Mouse (Mus musculus) naive thymus-derived CD4-positive, alpha-beta T cell, adult 2 months (primary cell): ENCODE results near the gene Rb1.

Source experiments
- DNase-seq: peaks from one replicate; pipeline ENCODE4 v3.0.0-alpha.2; 2011; ENCODE audit warnings: low read depth

The Rb1 gene

DNA sequence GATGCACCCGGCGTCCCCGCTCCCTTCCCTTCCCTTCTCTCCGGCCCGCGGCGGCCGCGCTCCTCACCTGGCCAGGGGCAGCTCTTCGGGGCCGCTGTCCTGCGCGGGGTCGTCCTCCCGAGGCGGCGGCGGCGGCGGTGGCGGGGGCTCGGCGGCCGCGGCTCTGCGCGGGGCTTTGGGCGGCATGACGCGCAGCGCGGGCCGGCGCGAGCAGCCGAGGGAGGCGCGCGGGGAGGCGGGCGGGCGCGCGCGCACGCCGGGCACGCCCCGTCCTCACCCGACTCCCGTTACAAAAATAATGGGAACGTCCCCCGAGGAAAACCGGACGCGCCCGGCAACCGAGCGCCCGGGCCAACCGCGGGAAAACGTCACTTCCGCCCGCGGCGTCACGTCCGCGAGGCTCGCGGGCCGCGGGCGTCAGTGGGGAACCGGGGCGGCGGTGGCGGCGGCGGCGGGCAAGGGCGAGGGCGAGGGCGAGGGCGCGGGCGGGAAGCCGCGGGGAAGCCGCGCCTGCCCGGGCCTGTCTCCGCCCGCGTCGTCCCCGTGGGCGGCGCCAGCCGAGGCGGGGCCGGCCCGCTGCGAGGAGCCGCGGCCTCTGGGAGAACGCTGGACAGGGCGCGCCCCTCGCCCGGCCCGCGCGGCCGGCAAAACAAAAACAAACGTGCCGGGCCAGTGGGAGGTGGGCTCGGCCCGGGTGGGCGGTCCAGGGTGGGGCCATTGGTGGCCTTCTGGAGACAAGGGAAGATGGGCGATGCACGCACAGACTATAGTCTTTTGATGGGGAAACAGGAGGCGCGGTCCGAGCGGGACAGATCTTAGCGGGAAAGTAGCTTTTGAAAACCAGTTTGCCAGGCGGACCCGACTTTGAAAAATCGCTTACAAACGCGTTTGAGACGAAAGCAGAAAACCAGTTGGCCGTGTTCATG lies at the start of gene Rb1:
TSS of gene Rb1 (minus strand) at position 367 of the 926 bp plus-strand sequence.
- DNase-seq: peak; percentile 84

DNA sequence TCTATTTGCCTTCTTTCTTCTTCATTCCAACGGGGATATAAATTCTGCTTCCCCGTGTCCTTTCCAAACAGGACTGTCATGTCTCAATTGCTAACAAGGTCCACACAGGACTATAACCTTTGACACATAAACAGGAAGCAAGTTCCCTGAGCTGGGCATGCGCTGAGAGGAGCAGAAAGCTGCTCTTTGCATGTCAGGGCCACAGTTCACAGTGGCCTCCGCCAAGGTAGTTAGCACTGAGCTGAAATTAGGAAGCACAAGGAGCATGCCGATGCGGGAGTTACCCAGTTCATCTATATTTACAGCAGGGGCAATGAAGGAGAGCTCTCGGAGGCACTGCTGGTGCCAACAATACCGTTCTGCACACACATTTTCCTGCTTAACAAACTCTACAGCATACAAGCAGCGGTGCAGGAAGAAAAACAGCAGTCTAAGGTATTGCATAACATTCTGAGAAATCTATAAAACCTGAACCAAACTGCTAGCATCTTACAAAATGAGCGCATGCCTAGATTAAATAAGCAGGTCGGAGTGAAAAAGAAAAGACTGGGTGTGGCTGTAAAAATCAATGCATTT lies 48.8 kb upstream of the Rb1 start:
- no peak for DNase-seq

DNA sequence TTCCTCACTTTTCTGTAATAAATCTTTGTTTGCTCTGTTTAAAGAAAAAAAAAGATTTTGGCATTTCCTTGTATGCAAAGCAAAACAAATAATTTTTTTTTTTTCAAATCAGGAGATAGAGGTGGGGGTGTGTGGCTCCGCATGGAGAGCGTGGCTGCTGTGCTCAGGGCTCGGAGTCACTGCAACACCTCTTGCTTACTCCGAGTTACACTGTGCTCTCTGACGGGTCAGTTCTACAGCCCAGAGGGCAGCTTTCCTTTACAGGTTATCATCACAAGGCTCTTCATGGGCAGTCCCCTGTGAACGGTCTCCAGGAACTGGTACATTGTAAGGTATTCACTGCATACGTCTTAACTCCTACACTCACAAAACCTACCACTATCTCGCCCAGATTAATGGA lies 48.0 kb upstream of the Rb1 start:
- no peak for DNase-seq

DNA sequence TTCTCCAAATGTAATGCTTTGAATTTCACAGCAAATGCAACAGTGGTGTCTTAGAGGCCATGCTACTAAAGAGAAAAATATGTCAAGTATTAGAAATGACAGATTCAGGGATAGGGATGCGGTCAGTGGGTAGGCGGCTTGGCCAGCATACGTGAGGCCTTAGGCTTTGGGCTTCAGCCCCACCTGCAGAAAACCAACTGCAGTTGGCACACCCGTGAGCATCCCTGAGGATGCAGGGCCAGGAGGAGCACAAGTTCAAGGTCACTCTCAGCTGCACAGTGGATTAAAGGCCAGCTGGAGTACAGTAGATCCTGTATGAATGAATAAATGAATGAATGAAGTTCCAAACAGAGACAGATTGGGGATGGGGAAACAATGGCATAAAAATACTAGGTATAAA lies 47.4 kb upstream of the Rb1 start:
- no peak for DNase-seq

DNA sequence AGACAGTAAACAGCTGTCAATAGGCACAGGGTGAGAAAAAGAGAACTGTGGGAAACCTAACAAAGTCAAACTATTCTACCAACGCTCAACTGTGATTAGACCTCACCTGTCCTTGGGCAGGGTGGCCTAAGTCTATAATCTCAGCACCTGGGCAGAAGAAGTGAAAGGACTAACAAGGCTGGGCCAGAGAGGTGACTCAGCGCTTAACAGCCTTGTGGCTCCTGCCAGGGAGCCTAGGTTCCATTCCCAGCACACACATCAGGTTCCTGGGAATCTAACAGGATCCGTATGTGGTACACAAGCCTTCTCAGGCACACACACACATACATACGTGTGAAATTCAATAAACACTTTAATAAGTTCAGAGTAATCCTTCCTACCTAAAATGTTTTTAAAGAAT lies 46.0 kb upstream of the Rb1 start:
- DNase-seq: no peak

DNA sequence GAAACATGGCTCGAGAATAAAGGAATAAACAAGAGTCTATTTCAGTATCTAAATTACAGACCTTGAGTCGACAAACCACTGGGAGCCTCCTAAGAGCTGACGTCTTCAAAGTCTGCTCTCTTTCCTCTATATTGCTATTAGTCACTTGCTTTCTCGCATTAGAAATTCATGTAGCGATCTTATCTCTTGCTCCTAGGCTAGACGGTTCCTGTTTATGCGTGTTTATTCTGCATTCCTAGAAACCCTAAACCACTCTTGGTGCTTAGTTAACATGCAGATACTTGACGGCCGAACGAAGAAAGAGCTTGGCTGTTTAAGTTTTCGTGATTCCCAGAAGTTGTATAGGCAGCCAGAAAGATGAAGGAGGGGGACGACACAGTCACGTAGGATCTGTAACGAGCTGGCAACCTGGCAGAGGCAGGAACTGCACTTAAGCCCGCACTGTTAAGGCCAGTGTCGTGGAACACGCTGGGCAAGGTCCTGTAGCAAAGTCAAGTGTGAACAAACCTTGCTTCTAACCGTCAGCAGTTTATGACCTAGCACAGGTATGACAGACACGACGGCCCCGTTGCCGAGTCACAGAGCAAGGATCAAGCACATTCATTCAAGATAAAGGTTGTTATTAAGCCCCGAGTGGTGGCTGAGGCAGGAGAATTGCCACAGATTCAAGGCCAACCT lies 45.2 kb upstream of the Rb1 start:
- DNase-seq: no peak

DNA sequence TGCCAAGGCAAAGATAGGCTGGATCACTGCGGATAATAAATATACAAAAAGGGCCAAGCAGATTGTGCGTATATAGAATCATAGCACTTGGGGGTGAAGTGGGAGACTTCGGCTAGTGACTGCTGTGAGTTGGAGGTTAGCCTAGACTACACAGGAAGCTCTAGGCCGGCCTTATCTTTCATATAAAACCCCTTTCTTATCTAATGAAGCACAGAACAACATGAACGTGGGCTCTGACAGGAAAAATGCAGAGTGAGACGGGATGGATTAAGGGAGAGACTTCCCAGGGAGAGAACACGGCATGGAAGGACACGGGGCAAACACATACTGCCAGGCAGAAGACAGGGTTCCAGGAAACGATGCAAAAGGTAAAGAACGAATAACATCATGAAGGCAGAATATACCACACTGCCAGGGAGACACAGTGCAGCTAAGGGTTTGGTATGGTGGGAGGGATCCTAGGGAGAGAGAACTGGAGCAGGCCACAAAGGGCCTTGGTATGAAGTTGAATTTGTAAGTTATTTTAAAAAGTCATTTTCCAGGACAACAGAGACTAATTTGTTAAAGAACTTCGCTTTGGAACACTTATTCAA lies 44.6 kb upstream of the Rb1 start:
- DNase-seq: no peak

DNA sequence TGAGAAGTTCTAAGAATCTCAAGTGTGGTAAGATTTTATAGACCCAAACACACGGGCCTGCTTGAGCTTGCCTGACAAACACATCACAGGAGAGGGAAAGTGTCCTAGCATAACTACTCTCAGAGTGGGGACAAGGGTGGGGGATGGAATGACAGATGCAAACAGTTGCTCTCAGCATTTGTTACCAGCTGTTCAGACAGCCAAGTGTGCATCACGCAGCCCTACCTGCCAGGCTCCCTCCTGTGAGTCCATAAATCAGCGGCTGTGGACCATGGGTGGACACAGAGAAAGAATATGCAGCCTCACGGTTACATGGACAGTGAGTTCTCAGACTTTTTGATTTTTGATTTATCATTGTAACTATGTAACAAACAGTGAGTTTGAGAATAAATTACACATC lies 44.0 kb upstream of the Rb1 start:
- DNase-seq: no peak

DNA sequence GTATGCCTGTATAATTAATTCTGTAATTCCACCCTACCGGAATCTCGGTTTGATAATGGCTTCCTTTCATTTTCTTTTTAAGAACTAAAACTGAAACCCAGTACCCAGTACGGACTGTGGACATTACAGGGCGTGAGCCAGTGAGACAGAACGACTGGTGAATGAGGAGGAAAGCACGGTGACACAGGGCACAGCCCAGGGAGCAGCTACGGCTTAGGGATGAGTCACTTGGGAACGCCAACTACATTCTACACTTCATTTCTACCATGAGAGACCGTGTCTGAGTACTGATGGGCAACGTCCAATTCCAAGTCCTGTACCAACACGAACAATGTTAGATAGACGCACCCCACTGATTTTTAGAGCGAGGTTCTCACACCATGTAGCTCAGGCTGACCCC lies 43.3 kb upstream of the Rb1 start:
- DNase-seq: no peak

DNA sequence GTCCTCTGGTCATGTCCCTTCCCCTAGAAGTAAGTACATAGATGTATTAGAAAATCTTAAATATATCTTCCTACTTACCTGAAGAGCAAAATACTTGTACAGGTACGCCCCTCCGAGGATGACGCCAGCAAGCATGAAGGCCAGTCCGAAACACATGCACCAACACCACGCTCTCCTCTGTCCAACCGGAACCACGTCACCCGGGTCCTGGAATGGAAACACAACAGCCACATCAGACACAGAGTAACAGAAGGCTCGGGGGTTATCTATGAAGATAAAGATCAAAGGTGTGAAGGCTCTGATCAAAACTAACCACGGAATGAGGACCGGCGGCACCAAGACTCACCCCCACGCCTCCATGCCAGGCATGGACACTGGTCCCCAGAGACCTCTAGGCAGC lies 42.6 kb upstream of the Rb1 start:
- no peak for DNase-seq

DNA sequence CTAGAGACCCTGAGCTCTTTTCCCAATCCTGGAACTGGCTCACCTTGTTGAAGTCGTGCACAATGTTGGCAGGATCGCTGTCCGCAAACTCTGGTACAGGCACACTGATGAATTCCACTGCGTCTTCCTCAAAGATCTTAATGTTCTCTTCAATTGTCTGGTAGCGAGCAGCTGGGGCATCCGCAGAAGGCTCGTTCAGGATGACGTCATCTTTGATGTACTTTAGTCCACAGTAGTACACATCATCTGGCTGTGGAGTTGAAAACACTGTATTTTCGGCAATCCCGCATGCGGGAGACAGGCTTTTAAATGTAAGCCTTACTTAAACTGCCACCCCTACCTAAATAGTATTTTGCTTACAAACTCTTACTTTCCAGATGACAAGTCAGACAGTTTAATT lies 40.7 kb upstream of the Rb1 start:
- no peak for DNase-seq

DNA sequence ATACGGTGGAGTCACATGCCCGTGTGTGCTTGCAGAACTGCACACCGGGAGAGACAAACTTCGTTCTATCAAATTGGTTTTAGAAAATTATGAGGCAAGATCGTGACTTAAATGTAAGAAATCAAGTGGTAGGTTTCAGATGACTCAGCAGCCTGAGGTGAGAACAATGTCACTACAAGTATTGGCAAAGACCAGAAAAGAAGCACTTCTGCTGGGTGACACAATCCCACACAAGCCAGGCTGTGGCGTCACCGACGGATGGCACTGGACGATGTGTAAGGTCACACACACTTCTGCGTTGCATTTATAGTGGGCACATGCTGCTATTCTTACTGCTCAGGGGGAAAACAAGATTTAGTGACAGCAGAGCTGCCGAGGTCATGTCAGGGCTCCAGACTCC lies 38.2 kb upstream of the Rb1 start:
- no peak for DNase-seq

DNA sequence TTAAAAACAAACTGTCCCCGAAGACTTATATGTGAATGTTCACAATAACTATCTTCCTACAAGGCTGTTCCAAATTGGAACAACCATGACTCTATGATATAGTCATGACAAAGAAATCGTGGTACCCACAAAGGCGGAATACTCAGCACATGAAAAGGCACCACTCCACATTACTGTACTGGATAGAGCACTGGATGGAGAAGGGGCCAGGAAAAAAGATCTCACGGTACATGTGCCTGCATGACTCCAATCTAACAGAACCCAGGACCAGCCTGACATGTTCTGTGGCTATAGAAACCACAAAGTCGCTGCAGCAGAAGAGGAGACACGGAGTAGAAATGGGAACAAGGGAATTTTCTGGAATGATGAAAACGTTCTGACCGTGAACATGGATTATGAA lies 29.1 kb upstream of the Rb1 start:
- no peak for DNase-seq

DNA sequence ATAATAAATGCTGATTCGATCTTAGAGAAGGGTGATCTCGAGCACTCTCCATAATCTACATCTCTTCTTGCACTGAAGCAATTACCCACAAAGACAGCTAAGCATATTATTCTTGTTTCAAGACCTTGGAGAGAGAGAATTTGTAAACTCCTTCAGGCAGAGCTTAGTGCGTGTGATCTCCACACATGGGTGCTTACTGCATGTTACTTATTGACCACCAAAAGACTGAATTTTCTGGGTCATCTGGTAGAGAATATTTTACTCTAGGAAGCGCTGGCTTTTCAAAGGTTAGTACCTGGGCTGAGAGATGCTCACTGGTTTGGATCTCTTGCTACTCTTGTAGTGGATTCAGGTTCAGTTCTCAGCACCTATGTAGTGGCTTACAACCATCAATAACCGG lies 25.5 kb upstream of the Rb1 start:
- no peak for DNase-seq

DNA sequence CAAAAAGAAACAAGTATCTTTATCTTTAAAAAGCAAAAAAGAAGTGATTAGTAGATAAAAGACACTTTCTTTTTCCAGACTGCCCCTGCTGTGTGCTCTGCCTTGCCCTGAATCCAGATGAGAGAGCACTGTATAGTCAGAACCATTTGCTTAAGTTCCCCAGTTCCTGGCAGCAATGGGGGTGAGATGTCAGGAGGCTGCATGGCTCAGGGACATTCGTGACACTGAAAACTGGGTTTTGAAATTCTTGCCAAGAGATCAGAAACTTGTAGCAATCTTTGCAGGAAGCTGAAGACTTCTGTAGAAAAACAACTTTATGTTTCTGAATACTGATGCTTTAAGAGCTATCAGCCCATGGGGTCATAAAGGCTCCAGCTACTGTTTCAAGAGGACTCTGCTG lies 24.4 kb upstream of the Rb1 start:
- DNase-seq: peak; percentile 45

DNA sequence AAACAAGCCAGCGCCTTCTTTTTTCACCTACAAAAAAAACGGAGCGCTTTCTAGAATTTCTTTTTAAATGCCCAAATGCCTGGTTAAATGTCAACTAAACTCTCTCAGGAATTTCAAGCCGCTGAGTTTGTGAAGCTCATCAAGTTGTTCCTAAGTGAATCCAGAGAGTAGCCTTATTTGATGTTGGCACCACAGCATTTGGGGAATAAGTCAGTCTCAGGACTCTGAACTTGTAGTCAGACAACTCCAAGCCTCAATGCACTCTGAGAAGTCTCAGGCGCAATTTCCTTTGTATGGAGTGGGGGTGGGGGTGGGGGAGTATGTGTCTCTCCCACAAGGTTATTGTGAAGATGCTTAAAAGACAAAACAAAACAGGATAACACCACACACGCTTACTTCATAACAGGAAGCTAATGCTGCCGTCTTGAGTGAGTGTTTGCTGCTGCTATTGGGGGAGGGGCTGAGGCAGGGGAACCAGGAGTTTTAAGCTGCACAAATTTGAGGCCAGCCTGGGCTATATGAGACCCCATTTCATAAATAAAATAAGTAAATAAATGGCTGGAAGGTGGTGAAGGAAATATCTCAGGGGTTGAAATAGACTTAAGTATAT lies 23.5 kb upstream of the Rb1 start:
- peak; percentile 70 for DNase-seq

DNA sequence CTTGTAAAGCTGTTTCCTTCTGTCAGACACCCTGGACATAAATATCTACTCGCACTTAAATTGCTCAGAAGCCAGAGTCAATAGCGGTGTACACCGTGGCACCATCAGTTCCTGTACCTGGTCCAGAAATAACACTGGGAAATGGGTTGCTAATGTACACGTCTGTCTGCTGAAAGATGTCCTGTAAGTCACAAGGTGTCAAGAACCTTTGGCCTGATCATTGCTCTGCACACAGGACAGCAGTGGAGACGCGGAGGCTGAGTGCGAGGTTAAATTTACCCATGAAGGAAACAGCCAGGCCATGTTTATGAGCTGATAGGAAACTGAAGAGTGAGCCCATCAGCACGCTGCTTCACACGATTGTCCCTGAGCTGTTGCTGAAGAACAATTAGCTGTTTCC lies 21.7 kb upstream of the Rb1 start:
- peak; percentile 35 for DNase-seq

DNA sequence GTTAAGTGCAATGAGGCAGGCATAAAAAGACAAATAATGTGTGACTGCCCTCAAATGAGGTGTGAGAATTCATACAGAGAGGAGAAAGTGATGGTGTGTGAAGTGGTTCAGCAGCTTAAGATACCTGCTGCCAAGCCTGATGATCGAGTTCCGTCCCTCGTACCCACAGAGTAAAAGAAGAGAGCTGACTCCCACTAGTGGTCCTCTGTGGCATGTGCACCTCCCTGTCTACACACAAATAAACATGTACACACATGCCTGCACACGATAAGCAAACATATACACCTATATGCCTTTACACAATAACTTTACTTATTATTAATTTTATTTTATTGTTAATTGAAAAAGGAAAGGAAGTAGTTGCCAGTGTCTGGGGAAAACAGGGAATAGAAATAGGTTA lies 20.0 kb upstream of the Rb1 start:
- DNase-seq: no peak

DNA sequence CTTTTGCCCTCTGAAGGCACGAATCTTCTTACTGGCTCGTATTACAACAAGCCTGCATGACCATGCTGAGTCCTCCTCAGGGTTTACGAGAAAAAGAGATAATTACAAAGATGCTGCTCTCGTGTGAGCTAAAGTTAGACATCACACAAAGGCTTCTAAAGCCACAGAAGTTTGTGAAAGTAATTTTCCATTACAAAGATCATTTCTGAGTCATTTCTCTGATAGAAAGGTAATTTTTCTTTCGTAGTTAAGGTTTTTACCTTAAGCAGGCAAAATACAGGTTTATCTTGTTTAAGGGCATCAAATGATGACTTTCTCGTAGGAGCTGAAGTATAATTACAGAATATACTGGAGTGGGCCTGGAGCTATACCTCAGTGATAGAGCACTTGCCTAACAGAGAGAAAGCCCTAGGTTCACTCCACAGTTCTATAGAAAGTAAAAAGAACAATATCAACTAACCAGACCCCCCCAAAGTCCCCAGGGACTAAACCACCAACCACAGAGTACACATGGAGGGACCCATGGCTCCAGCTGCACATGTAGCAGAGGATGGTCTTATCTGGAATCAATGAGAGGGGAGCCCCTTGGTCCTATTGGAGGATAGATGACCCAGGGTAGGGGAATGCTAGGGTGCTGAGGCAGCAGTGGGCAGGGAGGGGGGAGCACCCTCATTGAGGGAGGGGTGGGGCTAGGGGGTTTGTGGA lies 14.6 kb upstream of the Rb1 start:
- peak; percentile 45 for DNase-seq

DNA sequence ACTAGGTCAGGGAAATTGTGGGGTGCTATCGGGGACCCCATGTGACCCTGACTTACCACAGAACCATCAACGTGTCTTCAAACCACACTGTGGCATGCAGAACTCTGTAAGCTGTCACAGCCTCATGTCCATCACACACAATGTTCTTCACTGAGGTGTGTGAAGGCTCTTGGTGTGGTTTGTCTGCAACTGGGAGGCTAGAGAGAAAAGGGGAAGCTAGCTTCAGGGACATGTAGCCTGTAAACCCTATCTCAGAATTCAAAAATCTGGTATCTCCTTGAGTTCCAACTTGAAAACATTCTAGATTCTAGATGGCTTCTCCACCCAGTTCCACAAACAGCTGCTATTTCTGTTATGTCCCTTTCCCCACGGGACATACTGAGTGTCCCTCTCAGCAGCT lies 14.0 kb upstream of the Rb1 start:
- DNase-seq: no peak

DNA sequence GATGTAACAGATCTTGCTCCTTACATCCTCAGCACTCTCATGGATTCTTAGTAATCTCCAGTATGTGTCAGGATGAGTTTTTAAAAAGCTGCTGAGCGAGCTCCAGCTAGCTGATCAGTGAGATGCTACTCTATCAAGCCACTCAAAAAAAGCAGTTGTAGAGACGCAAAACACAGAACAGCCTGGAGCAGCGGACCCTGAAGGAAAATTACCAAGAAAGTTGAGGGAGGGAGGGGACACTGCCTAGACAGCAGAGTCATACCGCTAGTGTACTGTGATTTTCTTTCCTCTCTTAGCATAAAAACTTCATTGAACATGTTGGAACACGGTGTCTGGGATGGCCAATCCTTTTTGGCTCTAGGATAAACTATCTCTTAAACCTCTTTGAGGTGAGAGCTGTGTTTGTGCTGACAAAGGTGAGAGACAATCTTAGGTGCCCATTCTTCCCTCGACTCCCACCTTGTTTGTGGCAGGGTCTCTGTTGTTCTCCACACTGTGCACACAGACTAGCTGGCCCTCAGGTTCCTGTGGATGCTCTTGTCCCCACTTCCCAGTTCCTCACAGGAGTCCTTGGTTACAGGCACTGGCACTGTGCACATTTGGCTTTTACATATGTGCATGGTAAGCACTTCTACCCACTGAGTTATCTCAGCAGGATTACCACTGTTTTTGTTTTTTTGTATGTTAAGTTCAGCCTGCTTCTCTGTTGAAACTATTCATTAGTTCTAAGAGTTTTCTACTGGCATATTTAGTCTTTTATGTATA lies 10.9 kb upstream of the Rb1 start:
- no peak for DNase-seq
